8 mouse cellular contexts compared by ENCODE assay signal in genomic region chr4:149484566-149484965, GRCm38 (mm10). TPM values are rescaled to one million over a fixed set of nuclear protein-coding genes. Genes with fewer than 3 reads are reported as not detected.
A peak's percentile ranks its signal among the peaks of the same experiment; 100 is the strongest.
DNase-seq lines count a peak whose midpoint lies in the region; ATAC-seq and TF ChIP-seq lines count a peak whose summit lies in the region.

No protein-coding gene starts in this region.

- H3K4me3 ChIP-seq in lung, adult 2 months (replicated peaks; ENCODE audit: extremely low read depth, low read depth, low read length): peak overlapping the region; percentile 82
- peak overlapping the region; percentile 95 for H3K4me3 ChIP-seq in embryonic facial prominence, embryonic 10.5 days
- H3K4me3 ChIP-seq in hindbrain, embryonic 13.5 days: peak overlapping the region; percentile 81
- H3K4me3 ChIP-seq in midbrain, embryonic 14.5 days (replicated peaks; ENCODE audit: low read depth, low read length): peak overlapping the region; percentile 71

- peak overlapping the region; percentile 91 for H3K27ac ChIP-seq in embryonic facial prominence, embryonic 10.5 days (replicated peaks)
- peak overlapping the region; percentile 80 for H3K27ac ChIP-seq in hindbrain, embryonic 13.5 days
- peak overlapping the region; percentile 70 for H3K27ac ChIP-seq in midbrain, embryonic 14.5 days (replicated peaks; ENCODE audit: low read depth, low read length)

- peak overlapping the region; percentile 91 for H3K4me2 ChIP-seq in hindbrain, embryonic 13.5 days
- H3K4me2 ChIP-seq in midbrain, embryonic 14.5 days (ENCODE audit: low read length): peak overlapping the region; percentile 60

- no peak for TF ChIP-seq CTCF in lung, adult 2 months (IDR thresholded peaks at IDR 0.05; ENCODE audit: insufficient read depth, low read length)

- 46% methylated on average over 3 of the region's 3 CpGs for WGBS in lung, adult 2 months
- 56% methylated on average over 3 of the region's 3 CpGs for WGBS in embryonic facial prominence, embryonic 10.5 days
- 52% methylated on average over 3 of the region's 3 CpGs for WGBS in hindbrain, embryonic 13.5 days
- 47% methylated on average over 3 of the region's 3 CpGs for WGBS in midbrain, embryonic 14.5 days

- no peaks in the 10 kb centered on the region for H3K4me1 ChIP-seq in lung, adult 2 months (ENCODE audit: control insufficient read depth, insufficient read depth, low read length)
- H3K4me1 ChIP-seq in embryonic facial prominence, embryonic 10.5 days: peaks cover 26% of the 10 kb centered on the region
- H3K4me1 ChIP-seq in hindbrain, embryonic 13.5 days (replicated peaks): peaks cover 31% of the 10 kb centered on the region
- peaks cover 13% of the 10 kb centered on the region for H3K4me1 ChIP-seq in midbrain, embryonic 14.5 days (ENCODE audit: control insufficient read depth, insufficient read depth, low read length)

- no peaks in the 10 kb centered on the region for H3K9me3 ChIP-seq in embryonic facial prominence, embryonic 10.5 days
- no peaks in the 10 kb centered on the region for H3K9me3 ChIP-seq in hindbrain, embryonic 13.5 days
- H3K9me3 ChIP-seq in midbrain, embryonic 14.5 days (ENCODE audit: control insufficient read depth, low read length): no peaks in the 10 kb centered on the region

- no peak for DNase-seq in lung, adult 2 months
- DNase-seq in lung, postnatal 36 days: no peak
- DNase-seq in embryonic facial prominence, embryonic 10.5 days (ENCODE audit: low spot score): no peak
- no peak for DNase-seq in midbrain, embryonic 14.5 days
- no peak for DNase-seq in cerebellum, adult 11-12 months
- DNase-seq in layer of hippocampus, postnatal 10 days (ENCODE audit: low spot score in 2 of 2): no peak
- no peak for DNase-seq in gastrocnemius, adult 18-20 months (ENCODE audit: low spot score)

- H3K9ac ChIP-seq in hindbrain, embryonic 13.5 days: peak overlapping the region; percentile 84
- peak overlapping the region; percentile 72 for H3K9ac ChIP-seq in midbrain, embryonic 14.5 days (replicated peaks; ENCODE audit: low read length)

- ATAC-seq in hindbrain, embryonic 13.5 days (ENCODE audit: low FRiP score): 0 out of 2 replicates have a peak, but pooled peaks have one; percentile 12
- ATAC-seq in midbrain, embryonic 14.5 days (ENCODE audit: low FRiP score, low TSS enrichment): no peak

- peaks cover 30% of the 10 kb centered on the region for H3K36me3 ChIP-seq in embryonic facial prominence, embryonic 10.5 days (replicated peaks)
- peaks cover 30% of the 10 kb centered on the region for H3K36me3 ChIP-seq in hindbrain, embryonic 13.5 days
- H3K36me3 ChIP-seq in midbrain, embryonic 14.5 days (ENCODE audit: control insufficient read depth, insufficient read depth, low read length): peaks cover 24% of the 10 kb centered on the region

- H3K27me3 ChIP-seq in embryonic facial prominence, embryonic 10.5 days (replicated peaks; ENCODE audit: low read depth, poor library complexity, severe bottlenecking): no peaks in the 10 kb centered on the region
- no peaks in the 10 kb centered on the region for H3K27me3 ChIP-seq in hindbrain, embryonic 13.5 days
- H3K27me3 ChIP-seq in midbrain, embryonic 14.5 days (ENCODE audit: control insufficient read depth, insufficient read depth, low read length): no peaks in the 10 kb centered on the region

- no peak for TF ChIP-seq POLR2A in lung, adult 2 months (IDR thresholded peaks at IDR 0.05; ENCODE audit: borderline replicate concordance, extremely low read depth, low read depth, low read length)

RNA-seq across cellular contexts. Expression of gene Nmnat1, which starts 0.4 kb away (rescaled TPM):
- polyA plus RNA-seq in lung, adult 2 months (2012; rRNA removed): 4.1 and 4.5 TPM in 2 replicates
- 14.5 and 15.0 TPM in 2 replicates for polyA plus RNA-seq in embryonic facial prominence, embryonic 10.5 days (2016; fragmentation: Nextera tagmentation; extraction: Ambion mirVana)
- polyA plus RNA-seq in hindbrain, embryonic 13.5 days (2015; fragmentation: Nextera tagmentation; extraction: Ambion mirVana): 9.2 and 10.3 TPM in 2 replicates
- 5.6 and 9.4 TPM in 2 replicates for polyA plus RNA-seq in midbrain, embryonic 14.5 days (2014; fragmentation: Nextera tagmentation; extraction: Ambion mirVana)
- 1 to 10 TPM; 6.5 to 7.6 TPM for total RNA-seq in layer of hippocampus, postnatal 10 days (2021)
- total RNA-seq in gastrocnemius, adult 18-20 months (2021): 10 to 100 TPM; 33.1 to 33.5 TPM

RNA-seq across cellular contexts. Expression of gene Lzic, which starts 0.5 kb away (rescaled TPM):
- 9.6 and 11.6 TPM in 2 replicates for polyA plus RNA-seq in lung, adult 2 months (2012; rRNA removed)
- 53.2 and 54.5 TPM in 2 replicates for polyA plus RNA-seq in embryonic facial prominence, embryonic 10.5 days (2016; fragmentation: Nextera tagmentation; extraction: Ambion mirVana)
- polyA plus RNA-seq in hindbrain, embryonic 13.5 days (2015; fragmentation: Nextera tagmentation; extraction: Ambion mirVana): 42.4 and 45.1 TPM in 2 replicates
- 48.9 and 49.7 TPM in 2 replicates for polyA plus RNA-seq in midbrain, embryonic 14.5 days (2014; fragmentation: Nextera tagmentation; extraction: Ambion mirVana)
- 10 to 100 TPM; 35.7 to 36.4 TPM for total RNA-seq in layer of hippocampus, postnatal 10 days (2021)
- total RNA-seq in gastrocnemius, adult 18-20 months (2021): 10 to 100 TPM; 13.1 to 14.1 TPM

RNA-seq across cellular contexts. Expression of gene Tmem274, which starts 7.4 kb away (rescaled TPM):
- polyA plus RNA-seq in lung, adult 2 months (2012; rRNA removed): not detected in 2 replicates
- 0.26 and 0.77 TPM in 2 replicates for polyA plus RNA-seq in embryonic facial prominence, embryonic 10.5 days (2016; fragmentation: Nextera tagmentation; extraction: Ambion mirVana)
- 0.69 TPM in 1 of 2 replicates, not detected in the other for polyA plus RNA-seq in hindbrain, embryonic 13.5 days (2015; fragmentation: Nextera tagmentation; extraction: Ambion mirVana)
- not detected in 2 replicates for polyA plus RNA-seq in midbrain, embryonic 14.5 days (2014; fragmentation: Nextera tagmentation; extraction: Ambion mirVana)
- total RNA-seq in layer of hippocampus, postnatal 10 days (2021): not detected
- total RNA-seq in gastrocnemius, adult 18-20 months (2021): not detected

RNA-seq across cellular contexts. Expression of gene Rbp7, which starts 29.8 kb away (rescaled TPM):
- 2.1 and 2.2 TPM in 2 replicates for polyA plus RNA-seq in lung, adult 2 months (2012; rRNA removed)
- polyA plus RNA-seq in embryonic facial prominence, embryonic 10.5 days (2016; fragmentation: Nextera tagmentation; extraction: Ambion mirVana): not detected in 2 replicates
- not detected in 2 replicates for polyA plus RNA-seq in hindbrain, embryonic 13.5 days (2015; fragmentation: Nextera tagmentation; extraction: Ambion mirVana)
- polyA plus RNA-seq in midbrain, embryonic 14.5 days (2014; fragmentation: Nextera tagmentation; extraction: Ambion mirVana): 0.50 TPM in 1 of 2 replicates, not detected in the other
- total RNA-seq in layer of hippocampus, postnatal 10 days (2021): not detected
- 10 to 100 TPM; 14.6 to 15.4 TPM for total RNA-seq in gastrocnemius, adult 18-20 months (2021)

RNA-seq across cellular contexts. Expression of gene Ctnnbip1, which starts 33.5 kb away (rescaled TPM):
- 9.8 and 16.0 TPM in 2 replicates for polyA plus RNA-seq in lung, adult 2 months (2012; rRNA removed)
- polyA plus RNA-seq in embryonic facial prominence, embryonic 10.5 days (2016; fragmentation: Nextera tagmentation; extraction: Ambion mirVana): 67.5 TPM in 2 replicates
- 85.3 and 85.4 TPM in 2 replicates for polyA plus RNA-seq in hindbrain, embryonic 13.5 days (2015; fragmentation: Nextera tagmentation; extraction: Ambion mirVana)
- polyA plus RNA-seq in midbrain, embryonic 14.5 days (2014; fragmentation: Nextera tagmentation; extraction: Ambion mirVana): 93.6 and 95.3 TPM in 2 replicates
- 10 to 100 TPM; 75.4 to 82.9 TPM for total RNA-seq in layer of hippocampus, postnatal 10 days (2021)
- 10 to 100 TPM; 17.7 to 19.0 TPM for total RNA-seq in gastrocnemius, adult 18-20 months (2021)
